Mouse (Mus musculus) embryonic facial prominence, embryonic 10.5 days (tissue): ENCODE measurements around the gene Cyp2d11. TPM values are rescaled to one million over a fixed set of nuclear protein-coding genes. Genes with fewer than 3 reads are reported as not detected.
A peak's percentile ranks its signal among the peaks of the same experiment; 100 is the strongest.
"Not testable (repeated sequence)": the region's sequence is repeated elsewhere in the genome, so short reads cannot be mapped to it uniquely, and the experiment has no call there.

Experiments
- DNase-seq: peaks from one replicate; pipeline ENCODE4 v3.0.0-alpha.2; 2017; ENCODE audit warnings: low spot score
- H3K27ac ChIP-seq: fragments of 300-500 bp; sonication (generic); replicated peaks from 2 replicates; pipeline ENCODE4 v1.5.1; 2016; ENCODE audit warnings: mild to moderate bottlenecking
- H3K27me3 ChIP-seq: fragments of 300-500 bp; sonication (generic); replicated peaks from 2 replicates; pipeline ENCODE4 v1.6.1; 2016; ENCODE audit warnings: low read depth, mild to moderate bottlenecking; ENCODE audit not compliant: poor library complexity, severe bottlenecking
- H3K36me3 ChIP-seq: fragments of 300-500 bp; sonication (generic); replicated peaks from 2 replicates; pipeline ENCODE4 v1.6.1; 2016; ENCODE audit warnings: mild to moderate bottlenecking, moderate library complexity
- H3K4me1 ChIP-seq: fragments of 300-500 bp; sonication (generic); 2 replicates; pipeline ENCODE4 v1.6.1; 2016
- H3K4me3 ChIP-seq: fragments of 300-500 bp; sonication (generic); 2 replicates; pipeline ENCODE4 v1.5.1; 2016; ENCODE audit warnings: mild to moderate bottlenecking, moderate library complexity
- H3K9me3 ChIP-seq: fragments of 300-500 bp; sonication (generic); 2 replicates; pipeline ENCODE4 v1.6.1; 2016; ENCODE audit warnings: mild to moderate bottlenecking
- WGBS: fragments of 180-500 bp; shearing (Covaris S2); methylation state at CpG from one replicate; pipeline ENCODE4 v1.1.7; 2016; 5-methylcytosine and 5-hydroxymethylcytosine counted together
- polyA plus RNA-seq: library from polyadenylated mRNA; unstranded; fragments of >200 nt; fragmentation: Nextera tagmentation; extraction: Ambion mirVana; gene quantifications from 2 replicates; pipeline ENCODE4 v1.2.1, GENCODE M21; 2016

Cyp2d11 gene
- polyA plus RNA-seq, 1 experiment from 2014 or later = not detected

- no peak for DNase-seq
These were observed 13.2 kb upstream of the Cyp2d11 start, which contains the start of gene Cyp2d10 for GRCm38 (mm10) chr15:82406981-82407380. TSS of gene Cyp2d10 (minus strand) at chr15:82407195.

GRCm38 (mm10) chr15:82404163-82404562 is 10.3 kb upstream of the Cyp2d11 start:
- Histone ChIP-seq H3K36me3 (no peaks in the 10 kb centered on the region), H3K4me1 (no peaks in the 10 kb centered on the region), H3K27me3 (no peaks in the 10 kb centered on the region), H3K9me3 (no peaks in the 10 kb centered on the region), H3K4me3 (no peak overlapping the region), H3K27ac (no peak overlapping the region)
- 83% methylated on average over 3 of the region's 3 CpGs for WGBS
- DNase-seq = no peak

More at GRCm38 (mm10) chr15:82406981-82407380, 13.2 kb upstream of the Cyp2d11 start, which contains the start of gene Cyp2d10:
- Histone ChIP-seq H3K4me1 (no peaks in the 10 kb centered on the region), H3K36me3 (no peaks in the 10 kb centered on the region), H3K27ac (no peak within 1 kb of the TSS), H3K27me3 (no peaks in the 10 kb centered on the region), H3K4me3 (no peak within 1 kb of the TSS), H3K9me3 (no peaks in the 10 kb centered on the region)
- 92% methylated on average over 6 of the region's 6 CpGs for WGBS

GRCm38 (mm10) chr15:82403606-82404005 is 9.8 kb upstream of the Cyp2d11 start:
- Histone ChIP-seq H3K27me3 (no peaks in the 10 kb centered on the region), H3K27ac (no peak overlapping the region), H3K4me1 (no peaks in the 10 kb centered on the region), H3K36me3 (no peaks in the 10 kb centered on the region), H3K9me3 (no peaks in the 10 kb centered on the region), H3K4me3 (no peak overlapping the region)
- 91% methylated on average over 9 of the region's 9 CpGs for WGBS
- no peak for DNase-seq

- 81% methylated on average over 6 of the region's 6 CpGs for WGBS
- H3K9me3 ChIP-seq = no peaks in the 10 kb centered on the region
- H3K4me3 ChIP-seq = no peak overlapping the region
- no peaks in the 10 kb centered on the region for H3K27me3 ChIP-seq
- no peak for DNase-seq
- no peak overlapping the region for H3K27ac ChIP-seq
- no peaks in the 10 kb centered on the region for H3K4me1 ChIP-seq
- no peaks in the 10 kb centered on the region for H3K36me3 ChIP-seq
These were observed 8.9 kb upstream of the Cyp2d11 start for GRCm38 (mm10) chr15:82402741-82403140.

- Histone ChIP-seq H3K4me1 (no peaks in the 10 kb centered on the region), H3K4me3 (no peak overlapping the region), H3K27me3 (no peaks in the 10 kb centered on the region), H3K27ac (no peak overlapping the region), H3K9me3 (no peaks in the 10 kb centered on the region), H3K36me3 (no peaks in the 10 kb centered on the region)
- DNase-seq = no peak
These were observed 8.3 kb upstream of the Cyp2d11 start for GRCm38 (mm10) chr15:82402106-82402505.

- H3K4me1 ChIP-seq = no peaks in the 10 kb centered on the region
- H3K27me3 ChIP-seq = no peaks in the 10 kb centered on the region
- H3K4me3 ChIP-seq = no peak overlapping the region
- no peak overlapping the region for H3K27ac ChIP-seq
- WGBS = 54% methylated on average over 2 of the region's 2 CpGs
- DNase-seq = no peak
- no peaks in the 10 kb centered on the region for H3K9me3 ChIP-seq
- no peaks in the 10 kb centered on the region for H3K36me3 ChIP-seq
These were observed 7.7 kb upstream of the Cyp2d11 start for GRCm38 (mm10) chr15:82401516-82401915.

- WGBS = 93% methylated on average over 3 of the region's 3 CpGs
These were observed 2.1 kb upstream of the Cyp2d11 start for GRCm38 (mm10) chr15:82395955-82396354.

GRCm38 (mm10) chr15:82389916-82390315 is 3.9 kb downstream of the Cyp2d11 start:
- not testable (repeated sequence) for H3K27ac ChIP-seq
- WGBS = 85% methylated on average over 10 of the region's 10 CpGs

More at GRCm38 (mm10) chr15:82395955-82396354, 2.1 kb upstream of the Cyp2d11 start:
- H3K9me3 ChIP-seq, H3K27ac ChIP-seq, H3K36me3 ChIP-seq, H3K4me1 ChIP-seq, H3K27me3 ChIP-seq, H3K4me3 ChIP-seq: not testable (repeated sequence)
- peak; percentile 1 for DNase-seq

GRCm38 (mm10) chr15:82385729-82386128 is 8.1 kb downstream of the Cyp2d11 start:
- Histone ChIP-seq H3K27me3 (no peaks in the 10 kb centered on the region), H3K36me3 (no peaks in the 10 kb centered on the region), H3K4me3 (no peak overlapping the region), H3K27ac (no peak overlapping the region), H3K4me1 (peaks cover 4% of the 10 kb centered on the region), H3K9me3 (no peaks in the 10 kb centered on the region)
- 93% methylated on average over 2 of the region's 2 CpGs for WGBS
- DNase-seq = no peak

More at GRCm38 (mm10) chr15:82389916-82390315, 3.9 kb downstream of the Cyp2d11 start:
- H3K9me3 ChIP-seq, H3K4me3 ChIP-seq, DNase-seq, H3K27me3 ChIP-seq, H3K4me1 ChIP-seq, H3K36me3 ChIP-seq: not testable (repeated sequence)

- no peak for DNase-seq
- Histone ChIP-seq H3K9me3 (no peaks in the 10 kb centered on the region), H3K27ac (no peak overlapping the region), H3K4me3 (no peak overlapping the region), H3K36me3 (no peaks in the 10 kb centered on the region), H3K27me3 (peaks cover 7% of the 10 kb centered on the region; the same call in 1 of the 2 replicates), H3K4me1 (peaks cover 34% of the 10 kb centered on the region)
- 91% methylated on average over 2 of the region's 2 CpGs for WGBS
These were observed 11.4 kb downstream of the Cyp2d11 start for GRCm38 (mm10) chr15:82382441-82382840.

GRCm38 (mm10) chr15:82380714-82381062 is 13.1 kb downstream of the Cyp2d11 start:
- 39% methylated on average over 7 of the region's 7 CpGs for WGBS
- Histone ChIP-seq H3K27ac (no peak overlapping the region), H3K27me3 (peaks cover 8% of the 10 kb centered on the region; the same call in 1 of the 2 replicates), H3K4me1 (peaks cover 40% of the 10 kb centered on the region), H3K9me3 (no peaks in the 10 kb centered on the region), H3K36me3 (no peaks in the 10 kb centered on the region), H3K4me3 (peak overlapping the region; percentile 61)
- no peak for DNase-seq

- Histone ChIP-seq H3K4me3 (peak within 1 kb of the TSS; percentile 61), H3K27me3 (peaks cover 8% of the 10 kb centered on the region; the same call in 1 of the 2 replicates), H3K4me1 (peaks cover 40% of the 10 kb centered on the region), H3K36me3 (no peaks in the 10 kb centered on the region), H3K9me3 (no peaks in the 10 kb centered on the region), H3K27ac (peak within 1 kb of the TSS; percentile 78)
- peak; percentile 68 for DNase-seq
- 2% methylated on average over 21 of the region's 24 CpGs for WGBS
These were observed 13.7 kb downstream of the Cyp2d11 start, which contains the start of gene Cyp2d22 for GRCm38 (mm10) chr15:82379871-82380713. TSS of gene Cyp2d22 (minus strand) at chr15:82380260.

GRCm38 (mm10) chr15:82379511-82379870 is 14.3 kb downstream of the Cyp2d11 start:
- no peaks in the 10 kb centered on the region for H3K9me3 ChIP-seq
- H3K4me3 ChIP-seq = peak overlapping the region; percentile 61
- H3K36me3 ChIP-seq = no peaks in the 10 kb centered on the region
- H3K4me1 ChIP-seq = peaks cover 40% of the 10 kb centered on the region
- peak overlapping the region; percentile 78 for H3K27ac ChIP-seq
- WGBS = 13% methylated on average over 7 of the region's 7 CpGs
- peaks cover 8% of the 10 kb centered on the region; the same call in 1 of the 2 replicates for H3K27me3 ChIP-seq
- DNase-seq = no peak
